Comparison of ENCODE assay signal across 7 mouse cellular contexts in the genomic region with DNA sequence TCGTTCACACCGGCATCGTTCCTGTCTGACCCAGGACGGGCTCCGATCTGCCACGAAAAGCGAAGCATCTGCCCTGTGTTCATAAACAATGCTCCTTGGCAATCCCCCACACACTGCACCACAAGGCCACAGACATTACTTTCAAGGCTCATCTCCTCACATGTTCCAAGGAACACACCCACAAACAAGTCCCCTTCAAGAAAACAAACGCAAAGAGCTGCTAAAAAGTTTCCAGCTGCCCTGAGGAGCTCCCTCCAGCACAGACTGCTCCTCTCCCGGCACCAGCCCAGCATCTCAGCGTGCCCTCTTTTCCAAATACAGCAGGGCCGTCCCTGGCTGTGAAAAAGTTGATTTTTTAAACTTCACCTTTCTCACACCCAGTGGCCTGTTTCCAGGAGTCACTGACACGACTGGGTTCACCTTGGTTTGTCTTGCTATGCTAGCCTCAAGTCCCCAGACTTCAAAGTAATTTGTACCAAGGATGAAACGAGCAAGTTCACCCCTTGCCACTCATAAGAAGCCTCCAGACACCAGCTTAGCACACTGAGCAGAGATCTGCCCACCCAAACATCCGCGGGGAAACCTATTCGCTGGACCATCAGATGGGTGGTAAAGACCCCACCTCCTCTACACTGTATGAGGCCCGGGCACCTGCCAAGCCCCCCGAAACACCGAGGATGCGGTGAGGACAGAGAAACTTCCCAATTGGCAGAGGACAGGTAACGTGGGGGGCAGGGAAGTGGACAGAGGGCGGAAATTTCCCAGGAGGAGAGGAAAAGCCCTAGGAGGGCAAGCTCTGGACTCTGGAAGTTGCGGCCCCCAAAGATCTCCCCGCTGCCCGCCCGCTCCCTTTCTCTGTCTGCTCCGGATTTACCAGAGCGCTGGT. TPM values are rescaled to one million over a fixed set of nuclear protein-coding genes. Genes with fewer than 3 reads are reported as not detected.
DNase-seq lines count a peak whose midpoint lies in the region; ATAC-seq and TF ChIP-seq lines count a peak whose summit lies in the region.

No protein-coding gene starts in this region.

- peak overlapping the region; percentile 26; the same call in 1 of the 2 replicates for H3K27ac ChIP-seq in brown adipose tissue, adult 24 weeks (replicated peaks; ENCODE audit: low read depth, low read length)
- H3K27ac ChIP-seq in embryonic fibroblast, embryonic 13.5 days (ENCODE audit: insufficient read depth, low read length) = no peak overlapping the region
- H3K27ac ChIP-seq in intestine, embryonic 16.5 days (ENCODE audit: low read length) = peak overlapping the region; percentile 79

- no peaks in the 10 kb centered on the region for H3K27me3 ChIP-seq in intestine, embryonic 16.5 days (replicated peaks; ENCODE audit: control insufficient read depth, insufficient read depth, low read length)

- peak overlapping the region; percentile 67 for H3K4me3 ChIP-seq in lung, adult 2 months (replicated peaks; ENCODE audit: extremely low read depth, low read depth, low read length)
- H3K4me3 ChIP-seq in brown adipose tissue, adult 24 weeks (ENCODE audit: insufficient read depth, low read depth, low read length) = peak overlapping the region; percentile 91
- peak overlapping the region; percentile 52 for H3K4me3 ChIP-seq in embryonic fibroblast, embryonic 13.5 days (ENCODE audit: insufficient read depth, low read length)
- peak overlapping the region; percentile 83 for H3K4me3 ChIP-seq in intestine, embryonic 16.5 days (ENCODE audit: low read length)

- H3K36me3 ChIP-seq in intestine, embryonic 16.5 days (ENCODE audit: control insufficient read depth, insufficient read depth, low read length) = no peaks in the 10 kb centered on the region

- H3K9me3 ChIP-seq in intestine, embryonic 16.5 days (ENCODE audit: control insufficient read depth, low read length) = no peaks in the 10 kb centered on the region

- no peak for TF ChIP-seq CTCF in lung, adult 2 months (IDR thresholded peaks at IDR 0.05; ENCODE audit: insufficient read depth, low read length)
- TF ChIP-seq CTCF in embryonic fibroblast, embryonic 13.5 days (IDR thresholded peaks at IDR 0.05; ENCODE audit: borderline replicate concordance, insufficient read depth, low read length) = no peak

- no peak for DNase-seq in lung, adult 2 months
- DNase-seq in lung, postnatal 36 days = no peak
- peak; percentile 50 for DNase-seq in naive thymus-derived CD4-positive, alpha-beta T cell, adult 2 months (ENCODE audit: low read depth)

- peaks cover 6% of the 10 kb centered on the region for H3K4me1 ChIP-seq in lung, adult 2 months (ENCODE audit: control insufficient read depth, insufficient read depth, low read length)
- peaks cover 13% of the 10 kb centered on the region for H3K4me1 ChIP-seq in brown adipose tissue, adult 24 weeks (ENCODE audit: control insufficient read depth, insufficient read depth, insufficient read length, low read length)
- no peaks in the 10 kb centered on the region for H3K4me1 ChIP-seq in embryonic fibroblast, embryonic 13.5 days (ENCODE audit: control insufficient read depth, insufficient read depth, low read length)
- peaks cover 15% of the 10 kb centered on the region for H3K4me1 ChIP-seq in intestine, embryonic 16.5 days (ENCODE audit: control insufficient read depth, insufficient read depth, low read length)

- TF ChIP-seq POLR2A in lung, adult 2 months (IDR thresholded peaks at IDR 0.05; ENCODE audit: borderline replicate concordance, extremely low read depth, low read depth, low read length) = 0 out of 2 replicates have a peak, but pooled peaks have one; percentile 1
- TF ChIP-seq POLR2A in embryonic fibroblast, embryonic 13.5 days (IDR thresholded peaks at IDR 0.05; ENCODE audit: low read depth, low read length) = no peak

- peak overlapping the region; percentile 94 for H3K4me2 ChIP-seq in intestine, embryonic 16.5 days (ENCODE audit: low read depth, low read length)

- ATAC-seq in intestine, embryonic 16.5 days = peak; percentile 2
- no peak for ATAC-seq in activated CD4-positive, CD25-positive, alpha-beta regulatory T cell, adult 4 months

- 7% methylated on average over 28 of the region's 28 CpGs for WGBS in lung, adult 2 months
- WGBS in intestine, embryonic 16.5 days = 10% methylated on average over 24 of the region's 28 CpGs

- peak overlapping the region; percentile 82 for H3K9ac ChIP-seq in intestine, embryonic 16.5 days (ENCODE audit: low read depth, low read length)

RNA-seq across cellular contexts. Expression of a gene that starts 0.8 kb away (rescaled TPM):
- polyA plus RNA-seq in lung, adult 2 months (2012; rRNA removed) = 62.3 and 73.3 TPM in 2 replicates
- 9.4 and 15.4 TPM in 2 replicates for polyA plus RNA-seq in brown adipose tissue, adult 24 weeks (2012; ENCODE audit: insufficient read depth, insufficient read length, missing spikeins)
- 8.9 and 10.2 TPM in 2 replicates for polyA plus RNA-seq in embryonic fibroblast, embryonic 13.5 days (2011; ENCODE audit: insufficient read length, low read depth, missing spikeins)
- 13.6 and 13.7 TPM in 2 replicates for polyA plus RNA-seq in intestine, embryonic 16.5 days (2015; fragmentation: Nextera tagmentation; extraction: Ambion mirVana)
- polyA plus RNA-seq in activated CD4-positive, CD25-positive, alpha-beta regulatory T cell, adult 4 months (2017; shearing (Covaris generic)) = 1 to 10 TPM; 3.8 to 4.0 TPM
